Mouse (Mus musculus) testis, adult 2 months (tissue): ENCODE data around the gene Cdh10. TPM values are rescaled to one million over a fixed set of nuclear protein-coding genes. Genes with fewer than 3 reads are reported as not detected.

ENCODE experiments used
- H3K27ac ChIP-seq: fragments of 200-500 bp; 2 replicates; pipeline ENCODE4 v1.5.1; 2012; ENCODE audit warnings: low read depth, low read length; ENCODE audit not compliant: control insufficient read depth, insufficient read depth
- H3K27me3 ChIP-seq: fragments of 200-500 bp; 2 replicates; pipeline ENCODE4 v1.6.1; 2012; ENCODE audit warnings: mild to moderate bottlenecking, low read length, moderate library complexity; ENCODE audit not compliant: control insufficient read depth, insufficient read depth
- H3K36me3 ChIP-seq: fragments of 200-500 bp; 2 replicates; pipeline ENCODE4 v1.6.1; 2012; ENCODE audit warnings: mild to moderate bottlenecking, low read length; ENCODE audit not compliant: control insufficient read depth, insufficient read depth
- H3K4me1 ChIP-seq: fragments of 200-500 bp; 2 replicates; pipeline ENCODE4 v1.6.1; 2012; ENCODE audit warnings: low read length; ENCODE audit not compliant: control insufficient read depth, insufficient read depth
- H3K4me3 ChIP-seq: fragments of 200-500 bp; 2 replicates; pipeline ENCODE4 v1.5.1; 2012; ENCODE audit warnings: low read depth, mild to moderate bottlenecking, low read length, moderate library complexity, mixed read lengths; ENCODE audit not compliant: control insufficient read depth
- CTCF ChIP-seq: fragments of 200-500 bp; IDR thresholded peaks from 2 replicates; pipeline ENCODE4 v1.5.1; 2012; ENCODE audit warnings: low read depth, mild to moderate bottlenecking, inconsistent platforms, low read length, moderate library complexity; ENCODE audit not compliant: control insufficient read depth, insufficient read depth, insufficient replicate concordance
- POLR2A ChIP-seq: fragments of 200-500 bp; IDR thresholded peaks from 2 replicates; pipeline ENCODE4 v1.6.1; 2012; ENCODE audit warnings: low read depth, mild to moderate bottlenecking, inconsistent platforms, low read length, moderate library complexity; ENCODE audit not compliant: control insufficient read depth
- polyA plus RNA-seq: library from polyadenylated mRNA; depleted of rRNA; stranded (reverse); fragments of >200 nt; gene quantifications from 2 replicates; pipeline ENCODE4 v1.2.3, GENCODE M21; 2012

Cdh10 gene
- polyA plus RNA-seq, 1 experiment, result 0.10 TPM

- H3K4me3 ChIP-seq, result no peak overlapping the region
- no peak overlapping the region for H3K27ac ChIP-seq
- H3K4me1 ChIP-seq, result no peaks in the 10 kb centered on the region
- no peaks in the 10 kb centered on the region for H3K27me3 ChIP-seq
- no peak for TF ChIP-seq CTCF
- no peak for TF ChIP-seq POLR2A
- no peaks in the 10 kb centered on the region for H3K36me3 ChIP-seq
These were observed 23.0 kb downstream of the Cdh10 start for GRCm38 (mm10) chr15:18841769-18842168.

GRCm38 (mm10) chr15:18844807-18845206, 26.1 kb downstream of the Cdh10 start:
- H3K27me3 ChIP-seq, result no peaks in the 10 kb centered on the region
- H3K4me1 ChIP-seq, result no peaks in the 10 kb centered on the region
- H3K36me3 ChIP-seq, result no peaks in the 10 kb centered on the region
- no peak for TF ChIP-seq CTCF
- no peak for TF ChIP-seq POLR2A
- H3K4me3 ChIP-seq, result no peak overlapping the region
- no peak overlapping the region for H3K27ac ChIP-seq

GRCm38 (mm10) chr15:18850497-18850896, 31.8 kb downstream of the Cdh10 start:
- no peaks in the 10 kb centered on the region for H3K27me3 ChIP-seq
- H3K4me1 ChIP-seq, result no peaks in the 10 kb centered on the region
- TF ChIP-seq POLR2A, result no peak
- TF ChIP-seq CTCF, result no peak
- H3K36me3 ChIP-seq, result no peaks in the 10 kb centered on the region
- no peak overlapping the region for H3K27ac ChIP-seq
- no peak overlapping the region for H3K4me3 ChIP-seq

GRCm38 (mm10) chr15:18858135-18858534, 39.4 kb downstream of the Cdh10 start:
- no peaks in the 10 kb centered on the region for H3K4me1 ChIP-seq
- H3K36me3 ChIP-seq, result no peaks in the 10 kb centered on the region
- no peak overlapping the region for H3K27ac ChIP-seq
- H3K4me3 ChIP-seq, result no peak overlapping the region
- TF ChIP-seq CTCF (no peak), POLR2A (no peak)
- H3K27me3 ChIP-seq, result no peaks in the 10 kb centered on the region

- Histone ChIP-seq H3K4me1 (no peaks in the 10 kb centered on the region), H3K27ac (no peak overlapping the region), H3K36me3 (no peaks in the 10 kb centered on the region), H3K27me3 (no peaks in the 10 kb centered on the region), H3K4me3 (no peak overlapping the region)
- TF ChIP-seq CTCF (no peak), POLR2A (no peak)
These were observed 51.1 kb downstream of the Cdh10 start for GRCm38 (mm10) chr15:18869871-18870270.

GRCm38 (mm10) chr15:18881467-18881866, 62.7 kb downstream of the Cdh10 start:
- TF ChIP-seq CTCF, result no peak
- TF ChIP-seq POLR2A, result no peak
- H3K4me1 ChIP-seq, result no peaks in the 10 kb centered on the region
- H3K27ac ChIP-seq, result no peak overlapping the region
- H3K36me3 ChIP-seq, result no peaks in the 10 kb centered on the region
- no peak overlapping the region for H3K4me3 ChIP-seq
- no peaks in the 10 kb centered on the region for H3K27me3 ChIP-seq

- Histone ChIP-seq H3K36me3 (no peaks in the 10 kb centered on the region), H3K4me1 (no peaks in the 10 kb centered on the region)
These were observed 67.9 kb downstream of the Cdh10 start for GRCm38 (mm10) chr15:18886673-18887072.

GRCm38 (mm10) chr15:18888912-18889311, 70.2 kb downstream of the Cdh10 start:
- no peaks in the 10 kb centered on the region for H3K36me3 ChIP-seq
- TF ChIP-seq CTCF, result no peak
- no peak for TF ChIP-seq POLR2A
- H3K27me3 ChIP-seq, result no peaks in the 10 kb centered on the region
- no peak overlapping the region for H3K4me3 ChIP-seq
- no peak overlapping the region for H3K27ac ChIP-seq
- H3K4me1 ChIP-seq, result no peaks in the 10 kb centered on the region

More at GRCm38 (mm10) chr15:18886673-18887072, 67.9 kb downstream of the Cdh10 start:
- Histone ChIP-seq H3K27ac (no peak overlapping the region), H3K4me3 (no peak overlapping the region), H3K27me3 (no peaks in the 10 kb centered on the region)
- TF ChIP-seq CTCF (no peak), POLR2A (no peak)
